9 mouse cellular contexts compared by ENCODE assay signal in genomic region chr6:144648124-144648591, GRCm38 (mm10).
DNase-seq lines count a peak whose midpoint lies in the region.
"Had no signal": no experiment of that assay in that cellular context is flagged by ENCODE, and none has a peak within 500 bp of the region (broad histone marks: within the 10 kb centered on the region; RNA-seq: fewer than 3 reads in every experiment).

No protein-coding gene starts in this region.

- peak; percentile 36 for DNase-seq in kidney, adult 9 months
- no peak for DNase-seq in kidney, adult 8-10 months
- peak; percentile 48 for DNase-seq in embryo, embryonic 10.5 days (ENCODE audit: low spot score)
- DNase-seq in forelimb bud, embryonic 11.5 days (ENCODE audit: low read depth, low spot score): peak; percentile 21
- DNase-seq in lung, postnatal 36 days: peak; percentile 46
- no peak for DNase-seq in frontal cortex, adult 2 months (ENCODE audit: extremely low spot score in 1 of 2, low spot score in 1 of 2)
- no peak for DNase-seq in right cerebral cortex, postnatal 4 days
- DNase-seq: cerebellum, adult 8-10 months; thymus, postnatal 25 days had no signal

Comparison
In these comparisons a context has a peak if more than half of its experiments do, and no peak if none do; other contexts are left out.
1. DNase-seq: peak in kidney, adult 9 months (single experiment), embryo, embryonic 10.5 days (single experiment), forelimb bud, embryonic 11.5 days (single experiment) and lung, postnatal 36 days (single experiment); none in kidney, adult 8-10 months (0 of 2), frontal cortex, adult 2 months (0 of 2) and right cerebral cortex, postnatal 4 days (single experiment).